Mouse (Mus musculus) neural tube, embryonic 15.5 days (tissue): ENCODE data around the gene Usp33. TPM values are rescaled to one million over a fixed set of nuclear protein-coding genes. Genes with fewer than 3 reads are reported as not detected.
A peak's percentile ranks its signal among the peaks of the same experiment; 100 is the strongest.

Experiments
- ATAC-seq: fragments of 200-750 bp; cut with Nextera tagmentation; 2 replicates; pipeline ENCODE4 v1.8.0; 2017; ENCODE audit warnings: mild to moderate bottlenecking, moderate TSS enrichment, moderate library complexity; ENCODE audit not compliant: low FRiP score
- H3K27ac ChIP-seq: fragments of 300-500 bp; sonication (generic); replicated peaks from 2 replicates; pipeline ENCODE4 v1.5.1; 2015; ENCODE audit warnings: mild to moderate bottlenecking, inconsistent platforms
- H3K27me3 ChIP-seq: fragments of 300-500 bp; sonication (generic); replicated peaks from 2 replicates; pipeline ENCODE4 v1.6.1; 2015; ENCODE audit warnings: inconsistent platforms
- H3K36me3 ChIP-seq: fragments of 300-500 bp; sonication (generic); 2 replicates; pipeline ENCODE4 v1.6.1; 2015; ENCODE audit warnings: inconsistent platforms
- H3K4me1 ChIP-seq: fragments of 300-500 bp; sonication (generic); 2 replicates; pipeline ENCODE4 v1.6.1; 2015; ENCODE audit warnings: inconsistent platforms
- H3K4me2 ChIP-seq: fragments of 300-500 bp; sonication (generic); 2 replicates; pipeline ENCODE4 v1.6.1; 2015; ENCODE audit warnings: inconsistent platforms, mild to moderate bottlenecking, moderate library complexity
- H3K4me3 ChIP-seq: fragments of 300-500 bp; sonication (generic); replicated peaks from 2 replicates; pipeline ENCODE4 v1.5.1; 2015; ENCODE audit warnings: mild to moderate bottlenecking, inconsistent platforms
- H3K9ac ChIP-seq: fragments of 300-500 bp; sonication (generic); replicated peaks from 2 replicates; pipeline ENCODE4 v1.6.1; 2015; ENCODE audit warnings: mild to moderate bottlenecking, inconsistent platforms
- H3K9me3 ChIP-seq: fragments of 300-500 bp; sonication (generic); replicated peaks from 2 replicates; pipeline ENCODE4 v1.6.1; 2016; ENCODE audit warnings: inconsistent platforms
- WGBS: fragments of 180-500 bp; shearing (Covaris S2); methylation state at CpG from one replicate; pipeline ENCODE4 v1.1.7; 2015; ENCODE audit warnings: mixed read lengths; 5-methylcytosine and 5-hydroxymethylcytosine counted together
- polyA plus RNA-seq: library from polyadenylated mRNA; unstranded; fragments of >200 nt; fragmentation: Nextera tagmentation; extraction: Ambion mirVana; gene quantifications from 2 replicates; pipeline ENCODE4 v1.2.1, GENCODE M21; 2015

The Usp33 gene
- polyA plus RNA-seq, 1 experiment from 2014 or later: 88.5 TPM

DNA sequence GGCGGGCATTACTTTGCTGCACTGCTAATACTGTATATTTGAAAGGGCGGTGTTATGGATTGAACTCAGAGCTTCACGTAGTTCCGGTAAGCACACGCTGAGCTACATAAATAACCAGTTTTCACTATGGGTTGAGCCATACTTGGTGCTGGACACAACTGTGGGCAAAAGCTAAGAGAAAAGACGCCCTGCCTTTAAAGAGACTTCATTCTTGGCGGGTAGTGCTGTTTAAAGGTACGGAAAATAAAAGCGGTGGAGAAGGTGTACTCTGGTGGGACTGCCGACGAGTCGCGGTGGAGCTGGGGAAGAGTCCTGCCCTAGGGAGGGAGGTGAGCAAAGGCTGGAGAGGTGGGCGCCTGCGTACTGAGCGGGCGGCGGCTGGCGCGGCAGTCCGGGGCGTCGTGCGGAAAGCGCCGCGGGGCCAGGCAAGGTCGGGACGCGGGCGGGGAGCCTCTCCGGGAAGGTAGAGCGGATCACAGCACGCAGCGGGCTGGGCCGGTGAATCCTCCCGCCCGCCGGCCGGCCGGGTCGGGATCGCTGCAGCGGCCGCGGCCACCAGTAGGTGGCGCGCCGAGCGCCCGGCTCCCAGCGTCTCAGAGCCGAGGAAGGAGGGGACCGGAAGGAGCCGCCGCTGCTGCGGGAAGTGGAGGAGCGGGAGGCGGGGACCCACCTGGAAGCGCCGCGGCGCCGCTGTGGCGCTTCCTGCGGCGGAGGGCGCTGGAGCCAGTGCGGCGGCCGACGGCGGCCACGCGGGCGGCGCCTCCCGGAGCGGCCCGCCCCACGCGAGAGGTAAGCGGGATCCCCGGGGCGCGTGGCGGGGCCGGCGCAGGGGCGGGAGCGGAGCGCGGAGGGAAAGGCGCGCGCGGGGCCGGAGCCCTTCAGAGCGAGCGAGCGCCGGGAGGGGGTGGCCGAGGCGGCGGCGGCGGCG, 49.3 kb downstream of the Usp33 start, which contains the start of gene Zzz3:
Gene Zzz3 (plus strand): TSS at position 124 of the 928 bp plus-strand sequence.
- H3K27me3 ChIP-seq: no peaks in the 10 kb centered on the region
- peaks cover 34% of the 10 kb centered on the region for H3K4me1 ChIP-seq
- WGBS: under 1% methylated on average over 92 of the region's 108 CpGs
- H3K4me3 ChIP-seq: peak within 1 kb of the TSS; percentile 81
- H3K27ac ChIP-seq: peak within 1 kb of the TSS; percentile 100
- no peaks in the 10 kb centered on the region; the same call in 1 of the 2 replicates for H3K36me3 ChIP-seq
- peak; percentile 93 for ATAC-seq
- H3K9me3 ChIP-seq: no peaks in the 10 kb centered on the region
- H3K4me2 ChIP-seq: peak within 1 kb of the TSS; percentile 75
- H3K9ac ChIP-seq: peak within 1 kb of the TSS; percentile 90

DNA sequence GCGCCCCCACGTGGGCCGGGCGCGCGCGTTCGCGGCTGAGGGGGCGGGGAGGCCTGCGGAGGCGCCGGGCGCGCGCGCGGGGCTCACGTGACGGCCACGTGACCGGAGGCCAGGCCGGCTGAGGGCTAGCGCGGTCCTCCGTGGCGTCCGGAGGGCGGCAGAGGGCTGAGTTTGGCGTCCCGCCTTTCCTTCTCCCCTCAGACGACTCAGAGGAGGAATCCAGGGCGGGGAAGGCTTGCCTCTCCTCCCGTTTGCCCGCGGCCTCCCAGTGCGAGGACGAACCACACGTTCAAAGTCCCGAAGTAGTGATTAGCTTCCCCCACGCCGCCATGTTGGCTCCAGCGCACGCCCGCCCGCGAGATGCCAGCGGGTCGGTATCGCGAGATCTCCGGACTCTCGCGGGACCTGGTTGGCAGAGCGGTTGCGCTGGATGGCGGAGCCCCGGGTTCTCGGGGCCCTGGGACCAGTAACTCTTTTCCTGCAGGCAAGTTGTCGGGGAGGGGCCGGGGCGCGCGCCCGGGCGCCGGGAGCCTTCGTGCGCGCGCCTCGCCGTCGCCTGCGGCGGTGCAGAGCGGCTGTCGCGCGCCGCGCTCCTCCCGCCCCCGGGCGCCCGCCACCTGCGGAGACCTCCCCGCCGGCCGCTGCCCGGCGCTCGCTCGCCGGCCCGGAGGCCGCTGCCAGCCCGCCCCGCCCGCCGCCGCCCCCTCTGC, 50.2 kb downstream of the Usp33 start:
- no peaks in the 10 kb centered on the region; the same call in 1 of the 2 replicates for H3K36me3 ChIP-seq
- H3K27ac ChIP-seq: peak overlapping the region; percentile 100
- peaks cover 34% of the 10 kb centered on the region for H3K4me1 ChIP-seq
- peak; percentile 93 for ATAC-seq
- H3K4me3 ChIP-seq: peak overlapping the region; percentile 81
- H3K9ac ChIP-seq: peak overlapping the region; percentile 90
- H3K9me3 ChIP-seq: no peaks in the 10 kb centered on the region
- peak overlapping the region; percentile 75 for H3K4me2 ChIP-seq
- no peaks in the 10 kb centered on the region for H3K27me3 ChIP-seq
- WGBS: under 1% methylated on average over 81 of the region's 102 CpGs

GRCm38 (mm10) chr3:152396988-152397314, 50.7 kb downstream of the Usp33 start:
- Histone ChIP-seq H3K4me1 (peaks cover 37% of the 10 kb centered on the region), H3K9ac (peak overlapping the region; percentile 90), H3K27me3 (no peaks in the 10 kb centered on the region), H3K36me3 (no peaks in the 10 kb centered on the region; the same call in 1 of the 2 replicates), H3K9me3 (no peaks in the 10 kb centered on the region), H3K4me2 (peak overlapping the region; percentile 75), H3K27ac (peak overlapping the region; percentile 100), H3K4me3 (peak overlapping the region; percentile 81)
- ATAC-seq: no peak
- WGBS: 2% methylated on average over 10 of the region's 10 CpGs

GRCm38 (mm10) chr3:152397335-152397940, 51.2 kb downstream of the Usp33 start:
- no peaks in the 10 kb centered on the region for H3K27me3 ChIP-seq
- 64% methylated on average over 9 of the region's 9 CpGs for WGBS
- no peaks in the 10 kb centered on the region; the same call in 1 of the 2 replicates for H3K36me3 ChIP-seq
- H3K27ac ChIP-seq: peak overlapping the region; percentile 100
- H3K9ac ChIP-seq: peak overlapping the region; percentile 90
- H3K4me1 ChIP-seq: peaks cover 41% of the 10 kb centered on the region
- no peaks in the 10 kb centered on the region for H3K9me3 ChIP-seq
- H3K4me2 ChIP-seq: peak overlapping the region; percentile 75
- H3K4me3 ChIP-seq: peak overlapping the region; percentile 81
- no peak for ATAC-seq

- no peaks in the 10 kb centered on the region for H3K9me3 ChIP-seq
- no peak overlapping the region for H3K4me2 ChIP-seq
- no peak overlapping the region for H3K27ac ChIP-seq
- H3K36me3 ChIP-seq: no peaks in the 10 kb centered on the region
- H3K9ac ChIP-seq: no peak overlapping the region
- WGBS: 92% methylated on average over 5 of the region's 5 CpGs
- no peaks in the 10 kb centered on the region for H3K27me3 ChIP-seq
- no peak overlapping the region for H3K4me3 ChIP-seq
- ATAC-seq: no peak
- H3K4me1 ChIP-seq: peaks cover 32% of the 10 kb centered on the region
Measured at GRCm38 (mm10) chr3:152400441-152400840, 54.2 kb downstream of the Usp33 start.

DNA sequence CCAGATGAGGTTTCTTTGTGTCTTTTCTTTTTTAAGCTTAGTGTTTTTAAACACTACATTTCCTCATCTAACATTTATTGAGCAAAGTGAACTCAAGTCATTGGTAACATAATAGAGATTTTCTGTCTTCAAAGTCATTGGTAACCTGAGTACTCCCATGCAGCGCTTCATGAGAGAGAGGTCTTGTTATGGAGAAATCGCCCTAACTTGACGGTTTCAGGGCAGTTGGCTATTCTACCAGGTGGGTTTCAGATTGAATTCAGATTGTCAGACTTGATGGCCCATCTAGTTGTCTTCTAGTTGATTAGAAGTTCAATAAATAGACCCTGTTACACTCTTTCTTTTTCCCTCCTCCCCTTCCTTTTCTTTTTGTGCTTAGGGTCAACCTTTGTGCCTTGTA, 54.6 kb downstream of the Usp33 start:
- Histone ChIP-seq H3K27ac (no peak overlapping the region), H3K36me3 (no peaks in the 10 kb centered on the region), H3K27me3 (no peaks in the 10 kb centered on the region), H3K4me1 (peaks cover 33% of the 10 kb centered on the region), H3K4me3 (no peak overlapping the region), H3K4me2 (no peak overlapping the region), H3K9ac (no peak overlapping the region), H3K9me3 (no peaks in the 10 kb centered on the region)
- no peak for ATAC-seq
- 86% methylated on average over 3 of the region's 3 CpGs for WGBS

DNA sequence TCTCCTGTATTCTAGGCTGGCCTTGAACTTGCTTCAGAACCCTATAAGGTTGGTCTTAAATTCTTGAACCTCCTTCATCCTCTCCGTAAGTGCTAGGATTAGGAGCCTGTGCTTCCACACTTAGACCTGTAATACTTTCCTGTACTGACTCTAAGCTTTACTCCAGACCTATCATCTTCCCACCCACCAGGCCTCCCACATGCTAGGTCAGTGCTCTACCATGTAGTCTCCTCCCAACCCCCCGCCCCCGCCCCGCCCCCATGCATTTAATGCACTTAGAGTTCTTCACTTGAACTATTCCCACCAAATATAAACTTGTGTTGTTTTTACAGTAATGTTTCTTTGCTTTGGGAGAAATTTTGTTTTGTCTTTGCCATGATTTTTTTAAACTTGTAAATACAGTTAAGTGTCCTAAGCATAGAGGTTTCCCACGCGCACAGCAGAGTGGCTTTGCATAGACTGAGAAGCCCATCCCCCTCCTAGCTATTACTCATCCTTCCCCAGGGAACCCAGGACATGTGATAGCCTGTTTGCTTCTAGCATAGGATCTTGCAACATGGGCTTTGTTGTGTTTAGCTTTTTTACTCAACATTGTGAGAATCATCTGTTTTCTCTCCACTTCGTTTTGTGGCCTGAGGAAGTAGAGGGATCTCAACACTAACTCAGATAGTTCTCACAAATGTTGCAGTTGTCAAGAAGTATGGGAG, 55.8 kb downstream of the Usp33 start:
- ATAC-seq: no peak
- Histone ChIP-seq H3K27me3 (no peaks in the 10 kb centered on the region), H3K4me2 (no peak overlapping the region), H3K4me3 (no peak overlapping the region), H3K4me1 (peaks cover 34% of the 10 kb centered on the region), H3K27ac (no peak overlapping the region), H3K9ac (no peak overlapping the region), H3K9me3 (no peaks in the 10 kb centered on the region), H3K36me3 (no peaks in the 10 kb centered on the region)
- WGBS: 79% methylated on average over 7 of the region's 7 CpGs

DNA sequence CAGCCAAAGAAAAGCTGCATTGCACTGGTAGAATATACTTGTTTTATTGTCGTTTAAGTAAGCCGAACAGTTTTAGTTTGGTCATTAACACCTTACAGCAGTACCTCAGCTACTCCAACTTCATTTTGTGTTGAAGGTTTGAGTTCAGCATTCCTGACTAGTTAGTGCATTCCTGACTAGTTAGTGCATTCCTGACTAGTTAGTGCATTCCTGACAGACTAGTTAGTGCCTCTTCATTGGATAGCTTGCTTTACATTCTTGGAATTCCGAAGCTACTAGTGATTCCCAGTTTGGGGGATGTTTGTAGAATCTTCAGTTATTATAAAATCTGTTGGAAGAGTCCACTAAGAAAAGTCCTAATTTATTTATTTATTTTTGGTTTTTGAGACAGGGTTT, 56.4 kb downstream of the Usp33 start:
- ATAC-seq: no peak
- Histone ChIP-seq H3K27ac (no peak overlapping the region), H3K4me3 (no peak overlapping the region), H3K9me3 (no peaks in the 10 kb centered on the region), H3K36me3 (no peaks in the 10 kb centered on the region), H3K4me1 (peaks cover 28% of the 10 kb centered on the region), H3K4me2 (no peak overlapping the region), H3K9ac (no peak overlapping the region), H3K27me3 (no peaks in the 10 kb centered on the region)
- 91% methylated on average over 3 of the region's 3 CpGs for WGBS

DNA sequence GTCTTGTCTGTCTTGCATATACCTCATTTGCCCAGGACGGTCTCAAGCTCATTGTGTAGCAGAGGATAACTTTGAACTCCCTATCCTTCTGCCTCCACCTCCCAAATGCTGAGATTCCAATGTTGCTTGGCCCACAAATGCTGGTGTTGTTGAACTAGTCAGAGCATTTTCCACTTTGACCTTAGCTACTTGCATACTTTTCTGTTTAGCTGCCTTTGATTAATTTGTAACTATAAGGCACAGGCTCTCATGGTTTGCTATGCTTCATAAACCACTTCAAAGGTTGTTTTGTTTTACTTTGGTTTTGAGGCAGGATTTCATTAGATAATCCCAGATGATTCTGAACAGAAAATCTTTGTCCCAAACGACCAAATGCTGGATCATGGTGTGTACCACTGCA, 57.5 kb downstream of the Usp33 start:
- H3K4me1 ChIP-seq: peaks cover 19% of the 10 kb centered on the region; the same call in 1 of the 2 replicates
- ATAC-seq: no peak
- H3K27me3 ChIP-seq: no peaks in the 10 kb centered on the region
- no peak overlapping the region for H3K4me3 ChIP-seq
- no peaks in the 10 kb centered on the region for H3K36me3 ChIP-seq
- H3K9ac ChIP-seq: no peak overlapping the region
- no peaks in the 10 kb centered on the region for H3K9me3 ChIP-seq
- no peak overlapping the region for H3K27ac ChIP-seq
- H3K4me2 ChIP-seq: no peak overlapping the region
- 79% methylated on average over 2 of the region's 2 CpGs for WGBS

DNA sequence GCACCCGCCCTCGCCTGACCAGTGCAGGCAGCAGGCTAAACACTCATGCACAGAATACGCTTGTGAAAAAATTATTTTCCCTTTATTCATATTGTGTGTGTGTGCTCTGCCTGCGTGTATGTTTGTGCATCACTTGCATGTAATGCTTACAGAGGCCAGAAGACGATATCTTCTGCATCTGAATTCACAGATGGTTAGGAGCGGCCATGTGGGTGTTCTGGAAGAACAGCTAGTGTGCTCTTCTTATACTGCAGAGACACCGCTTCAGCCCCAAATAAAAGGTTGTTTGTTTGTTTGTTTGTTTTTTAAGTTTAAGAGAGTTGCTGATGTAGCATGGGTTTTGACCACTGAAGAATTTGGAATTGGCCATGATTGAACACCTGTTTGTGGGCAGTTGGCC, 59.1 kb downstream of the Usp33 start:
- H3K36me3 ChIP-seq: no peaks in the 10 kb centered on the region
- no peak overlapping the region for H3K9ac ChIP-seq
- ATAC-seq: no peak
- H3K27me3 ChIP-seq: no peaks in the 10 kb centered on the region
- peaks cover 17% of the 10 kb centered on the region; the same call in 1 of the 2 replicates for H3K4me1 ChIP-seq
- 93% methylated on average over 7 of the region's 7 CpGs for WGBS
- H3K9me3 ChIP-seq: no peaks in the 10 kb centered on the region
- H3K4me3 ChIP-seq: no peak overlapping the region
- no peak overlapping the region for H3K4me2 ChIP-seq
- H3K27ac ChIP-seq: no peak overlapping the region

- H3K36me3 ChIP-seq: no peaks in the 10 kb centered on the region
- H3K9ac ChIP-seq: no peak overlapping the region
- H3K4me3 ChIP-seq: no peak overlapping the region
- no peak overlapping the region for H3K27ac ChIP-seq
- no peaks in the 10 kb centered on the region for H3K9me3 ChIP-seq
- WGBS: 93% methylated on average over 4 of the region's 4 CpGs
- no peak overlapping the region for H3K4me2 ChIP-seq
- H3K27me3 ChIP-seq: no peaks in the 10 kb centered on the region
- peaks cover 17% of the 10 kb centered on the region; the same call in 1 of the 2 replicates for H3K4me1 ChIP-seq
- no peak for ATAC-seq
Measured at GRCm38 (mm10) chr3:152405978-152406640, 59.8 kb downstream of the Usp33 start.
